Mouse (Mus musculus): ENCODE measurements around the gene Olfr56. TPM values are rescaled to one million over a fixed set of nuclear protein-coding genes. Genes with fewer than 3 reads are reported as not detected.

Gene Olfr56
- polyA plus RNA-seq, 1 experiment from 2014 or later: 2.7 TPM

- Histone ChIP-seq H3K4me3 (ENCODE audit: inconsistent target) (no peak overlapping the region), H3K36me3 (ENCODE audit: inconsistent target) (peaks cover 45% of the 10 kb centered on the region), H3K27ac (peak overlapping the region; percentile 24; the same call in 1 of the 2 replicates), H3K79me2 (ENCODE audit: inconsistent target) (peaks cover 100% of the 10 kb centered on the region)
- WGBS (ENCODE audit: missing documents): 20% methylated on average over 2 of the region's 2 CpGs
Observed at GRCm38 (mm10) chr11:49092786-49093185, 114.1 kb downstream of the Olfr56 start.

- H3K36me3 ChIP-seq (ENCODE audit: inconsistent target): peaks cover 51% of the 10 kb centered on the region
- H3K27ac ChIP-seq: no peak overlapping the region
- H3K79me2 ChIP-seq (ENCODE audit: inconsistent target): peaks cover 100% of the 10 kb centered on the region
- 62% methylated on average over 6 of the region's 6 CpGs for WGBS (ENCODE audit: missing documents)
- H3K4me3 ChIP-seq (ENCODE audit: inconsistent target): no peak overlapping the region
Observed at GRCm38 (mm10) chr11:49093861-49094660, 115.4 kb downstream of the Olfr56 start.

DNA sequence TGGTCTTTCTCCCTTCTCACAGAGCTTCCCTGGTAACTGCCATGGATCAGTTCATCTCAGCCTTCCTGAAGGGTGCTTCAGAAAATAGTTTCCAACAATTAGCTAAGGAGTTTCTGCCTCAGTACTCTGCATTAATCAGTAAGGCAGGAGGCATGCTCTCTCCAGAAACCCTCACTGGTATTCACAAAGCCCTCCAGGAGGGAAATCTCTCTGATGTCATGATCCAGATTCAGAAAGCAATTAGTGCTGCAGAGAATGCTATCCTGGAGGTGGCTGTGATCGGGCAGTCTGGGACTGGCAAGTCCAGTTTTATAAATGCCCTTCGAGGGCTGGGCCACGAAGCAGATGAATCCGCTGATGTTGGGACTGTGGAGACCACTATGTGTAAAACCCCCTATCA, 116.7 kb downstream of the Olfr56 start:
- peaks cover 98% of the 10 kb centered on the region for H3K79me2 ChIP-seq (ENCODE audit: inconsistent target)
- H3K4me3 ChIP-seq (ENCODE audit: inconsistent target): no peak overlapping the region
- 93% methylated on average over 4 of the region's 4 CpGs for WGBS (ENCODE audit: missing documents)
- no peak overlapping the region for H3K27ac ChIP-seq
- peaks cover 51% of the 10 kb centered on the region for H3K36me3 ChIP-seq (ENCODE audit: inconsistent target)

DNA sequence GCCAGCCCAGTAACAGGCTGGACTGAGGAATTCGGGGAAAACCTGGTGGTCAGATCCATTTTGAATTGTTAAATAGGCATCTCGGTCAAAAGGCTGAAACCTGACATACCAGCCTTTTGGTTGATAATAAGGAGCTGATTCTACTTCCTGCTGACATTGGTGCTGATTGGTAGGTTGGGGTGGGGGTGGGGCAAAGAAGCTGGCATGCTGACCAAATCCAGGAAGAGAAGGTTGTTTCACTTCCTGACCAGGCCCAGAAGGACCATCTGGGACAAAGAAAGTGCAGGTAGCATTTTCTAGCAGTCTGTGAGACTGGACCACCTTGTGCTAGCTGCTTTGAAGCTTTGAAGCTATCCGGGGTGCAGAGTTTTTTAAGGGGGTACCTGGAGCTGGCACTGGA, 121.7 kb downstream of the Olfr56 start:
- H3K79me2 ChIP-seq (ENCODE audit: inconsistent target): peaks cover 53% of the 10 kb centered on the region
- peaks cover 29% of the 10 kb centered on the region for H3K36me3 ChIP-seq (ENCODE audit: inconsistent target)
- WGBS (ENCODE audit: missing documents): 75% methylated on average over 3 of the region's 3 CpGs
- H3K27ac ChIP-seq: peak overlapping the region; percentile 49
- peak overlapping the region; percentile 8; the same call in 1 of the 2 replicates for H3K4me3 ChIP-seq (ENCODE audit: inconsistent target)

DNA sequence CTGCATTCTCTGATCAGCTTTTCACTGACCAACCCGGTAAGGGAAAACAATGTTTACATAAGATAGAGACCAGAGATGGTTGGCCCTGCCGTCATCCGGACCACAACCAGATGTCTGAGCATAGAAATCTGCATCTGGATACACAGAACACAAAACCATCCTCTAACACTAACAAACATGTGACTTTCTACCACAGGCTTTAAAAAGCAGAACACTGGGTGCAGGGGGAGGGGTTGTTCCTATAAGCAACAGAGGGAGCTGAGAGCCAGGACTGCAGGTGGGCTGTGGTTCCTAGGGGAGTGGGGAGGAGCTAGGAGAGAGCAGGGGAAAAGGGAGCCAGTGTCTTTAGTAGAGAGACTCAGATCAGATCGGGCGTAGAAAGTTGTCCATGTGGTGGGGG, 122.8 kb downstream of the Olfr56 start:
- Histone ChIP-seq H3K79me2 (ENCODE audit: inconsistent target) (peaks cover 42% of the 10 kb centered on the region; the same call in 1 of the 2 replicates), H3K36me3 (ENCODE audit: inconsistent target) (peaks cover 18% of the 10 kb centered on the region), H3K4me3 (ENCODE audit: inconsistent target) (no peak overlapping the region), H3K27ac (peak overlapping the region; percentile 49)
- 25% methylated on average over 5 of the region's 5 CpGs for WGBS (ENCODE audit: missing documents)

DNA sequence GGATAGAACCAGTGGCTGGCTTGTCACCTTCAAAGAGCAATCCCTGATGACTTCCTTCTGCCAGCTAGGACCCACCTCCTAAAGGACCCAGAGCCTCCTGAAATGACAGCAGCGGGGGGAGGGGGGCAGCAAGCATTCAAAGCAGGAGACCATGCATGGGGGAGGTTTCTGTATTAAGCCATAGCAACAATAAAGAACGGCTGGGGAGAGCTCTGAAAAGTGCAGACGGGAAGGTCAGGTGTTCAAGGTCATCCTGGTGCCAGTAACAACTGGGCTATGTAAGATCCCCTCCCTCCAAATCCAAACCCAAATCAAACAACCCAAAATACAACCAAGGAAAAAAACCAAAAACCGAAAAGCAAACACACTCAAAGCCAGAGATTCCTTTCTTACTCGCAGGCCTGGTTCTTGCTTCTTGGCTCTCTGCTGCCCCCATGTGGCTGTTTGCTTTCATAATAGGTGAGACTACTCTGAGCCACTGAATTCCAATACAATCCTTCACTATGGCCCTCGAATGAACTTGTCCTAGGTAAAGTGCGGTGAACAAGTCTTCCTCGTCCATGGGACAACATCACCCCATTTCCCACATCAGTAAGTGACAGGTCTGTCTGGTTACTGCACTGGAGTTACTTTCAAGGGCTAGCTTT, 124.5 kb downstream of the Olfr56 start:
- Histone ChIP-seq H3K4me3 (ENCODE audit: inconsistent target) (no peak overlapping the region), H3K36me3 (ENCODE audit: inconsistent target) (peaks cover 2% of the 10 kb centered on the region; the same call in 1 of the 2 replicates), H3K79me2 (ENCODE audit: inconsistent target) (peaks cover 25% of the 10 kb centered on the region; the same call in 1 of the 2 replicates), H3K27ac (no peak overlapping the region)
- WGBS (ENCODE audit: missing documents): 27% methylated on average over 8 of the region's 8 CpGs

DNA sequence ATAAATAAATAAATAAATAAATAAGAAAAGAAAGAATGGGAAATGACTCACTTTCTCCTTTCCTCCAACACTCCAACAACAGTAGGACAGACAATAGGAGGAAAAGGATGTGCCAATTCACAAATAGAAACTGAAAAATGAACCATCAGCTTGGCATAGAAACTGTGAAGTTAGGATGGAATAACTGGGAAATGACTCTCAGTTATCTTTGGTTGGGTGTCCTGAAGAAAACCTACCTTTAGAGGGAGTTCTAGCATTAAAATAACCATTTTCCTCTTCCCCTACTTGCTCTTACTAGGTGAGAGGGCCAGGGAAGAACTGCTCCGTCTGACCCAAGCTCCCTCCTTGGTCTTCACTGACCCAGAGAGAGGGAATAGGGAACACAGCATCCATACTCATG, 127.1 kb downstream of the Olfr56 start:
- no peak overlapping the region for H3K4me3 ChIP-seq (ENCODE audit: inconsistent target)
- peaks cover 5% of the 10 kb centered on the region; the same call in 1 of the 2 replicates for H3K79me2 ChIP-seq (ENCODE audit: inconsistent target)
- no peak overlapping the region for H3K27ac ChIP-seq
- WGBS (ENCODE audit: missing documents): 88% methylated on average over 1 of the region's 1 CpGs
- no peaks in the 10 kb centered on the region; the same call in 1 of the 2 replicates for H3K36me3 ChIP-seq (ENCODE audit: inconsistent target)

DNA sequence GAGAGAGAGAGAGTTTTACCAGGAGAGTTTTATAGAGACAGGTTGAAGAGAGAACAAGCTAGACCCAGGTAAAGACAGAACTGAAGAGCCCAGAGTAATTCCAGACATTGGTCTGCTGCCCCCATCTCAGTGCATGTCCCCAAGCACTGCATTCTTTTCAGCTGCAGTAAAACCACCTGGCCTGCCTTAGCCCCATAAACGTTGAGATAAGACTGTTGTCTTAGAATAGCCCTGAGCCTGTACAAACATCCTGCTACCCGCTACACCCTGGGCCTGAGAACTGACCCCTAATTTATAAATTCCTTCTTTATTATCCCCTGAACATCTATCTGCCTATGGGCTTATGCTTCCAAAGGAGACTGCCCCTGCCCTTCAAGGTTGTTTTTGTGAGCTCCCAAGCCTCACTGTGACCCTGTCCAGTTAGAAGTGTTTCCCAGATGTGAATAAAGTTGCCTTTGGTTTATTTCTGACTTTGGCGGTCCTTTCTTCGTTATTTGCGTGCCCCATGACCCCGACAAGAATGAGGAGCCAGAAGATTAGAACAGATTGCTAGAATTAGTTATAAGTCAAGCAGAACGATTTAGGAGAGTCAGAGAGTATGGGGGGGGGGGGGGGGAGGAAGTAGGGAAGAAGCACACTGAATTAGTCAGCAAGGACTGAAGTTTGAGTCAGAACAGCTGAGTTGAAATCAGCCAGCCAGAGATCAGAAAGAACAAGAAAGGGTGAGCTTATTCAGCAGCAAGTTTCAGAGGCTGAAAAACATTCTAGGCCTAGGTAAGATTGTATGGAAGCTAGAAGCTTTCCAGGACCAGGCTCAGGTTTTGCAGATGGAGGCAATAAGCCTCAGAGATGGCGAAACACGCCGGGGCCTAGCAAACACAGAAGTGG, 129.2 kb downstream of the Olfr56 start:
- H3K27ac ChIP-seq: no peak overlapping the region
- no peaks in the 10 kb centered on the region; the same call in 1 of the 2 replicates for H3K79me2 ChIP-seq (ENCODE audit: inconsistent target)
- no peaks in the 10 kb centered on the region for H3K36me3 ChIP-seq (ENCODE audit: inconsistent target)
- H3K4me3 ChIP-seq (ENCODE audit: inconsistent target): no peak overlapping the region
- WGBS (ENCODE audit: missing documents): 75% methylated on average over 10 of the region's 10 CpGs

DNA sequence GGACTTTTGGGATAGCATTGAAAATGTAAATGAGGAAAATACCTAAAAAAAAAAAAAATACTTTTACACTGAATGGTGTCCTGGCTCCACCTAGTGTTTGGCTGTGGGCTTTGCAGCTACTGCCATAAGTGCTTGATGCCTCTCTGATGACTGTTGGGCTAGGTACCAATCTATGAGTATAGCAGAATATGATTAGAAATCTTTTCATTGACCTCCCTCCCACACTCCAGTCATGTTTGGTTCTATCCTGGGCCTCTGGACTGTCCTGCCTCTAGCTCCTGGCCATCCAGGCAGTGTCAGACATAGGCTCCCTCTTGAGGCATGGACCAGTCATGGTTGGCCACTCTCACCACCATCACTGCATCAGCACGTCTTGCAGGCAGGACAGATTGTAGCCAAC, 130.1 kb downstream of the Olfr56 start:
- H3K36me3 ChIP-seq (ENCODE audit: inconsistent target): no peaks in the 10 kb centered on the region
- 27% methylated on average over 1 of the region's 1 CpGs for WGBS (ENCODE audit: missing documents)
- no peak overlapping the region for H3K27ac ChIP-seq
- no peaks in the 10 kb centered on the region; the same call in 1 of the 2 replicates for H3K79me2 ChIP-seq (ENCODE audit: inconsistent target)
- H3K4me3 ChIP-seq (ENCODE audit: inconsistent target): no peak overlapping the region

- WGBS (ENCODE audit: missing documents): 100% methylated on average over 1 of the region's 1 CpGs
- no peaks in the 10 kb centered on the region for H3K79me2 ChIP-seq (ENCODE audit: inconsistent target)
- no peak overlapping the region for H3K4me3 ChIP-seq (ENCODE audit: inconsistent target)
- no peak overlapping the region for H3K27ac ChIP-seq
- no peaks in the 10 kb centered on the region for H3K36me3 ChIP-seq (ENCODE audit: inconsistent target)
Observed at GRCm38 (mm10) chr11:49111000-49111399, 132.3 kb downstream of the Olfr56 start.

- Histone ChIP-seq H3K27ac (no peak overlapping the region), H3K4me3 (ENCODE audit: inconsistent target) (no peak overlapping the region), H3K79me2 (ENCODE audit: inconsistent target) (no peaks in the 10 kb centered on the region), H3K36me3 (ENCODE audit: inconsistent target) (no peaks in the 10 kb centered on the region)
- 96% methylated on average over 5 of the region's 6 CpGs for WGBS (ENCODE audit: missing documents)
Observed at GRCm38 (mm10) chr11:49112624-49113219, 134.0 kb downstream of the Olfr56 start.

DNA sequence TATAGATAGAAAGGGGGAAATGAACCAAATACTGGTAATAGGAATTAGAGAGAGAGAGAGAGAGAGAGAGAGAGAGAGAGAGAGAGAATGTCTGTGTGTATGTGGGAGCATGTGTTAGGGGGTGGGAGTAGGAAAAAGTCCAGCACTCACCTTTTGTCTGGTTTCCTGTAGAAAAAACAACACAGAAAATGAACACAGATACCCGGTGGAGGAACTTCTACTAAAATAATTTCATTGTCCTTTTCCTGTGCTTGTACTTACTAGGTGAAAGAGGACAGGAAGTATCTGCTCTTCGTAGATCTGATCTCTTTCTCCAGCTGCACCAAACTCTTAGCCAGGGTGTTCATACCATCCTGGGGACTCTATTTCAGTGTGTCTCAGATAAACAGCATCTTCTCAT, 135.5 kb downstream of the Olfr56 start:
- H3K79me2 ChIP-seq (ENCODE audit: inconsistent target): no peaks in the 10 kb centered on the region
- 15% methylated on average over 2 of the region's 2 CpGs for WGBS (ENCODE audit: missing documents)
- no peak overlapping the region for H3K4me3 ChIP-seq (ENCODE audit: inconsistent target)
- H3K36me3 ChIP-seq (ENCODE audit: inconsistent target): no peaks in the 10 kb centered on the region
- no peak overlapping the region for H3K27ac ChIP-seq

- Histone ChIP-seq H3K79me2 (ENCODE audit: inconsistent target) (no peaks in the 10 kb centered on the region), H3K27ac (no peak within 1 kb of the TSS), H3K4me3 (ENCODE audit: inconsistent target) (no peak within 1 kb of the TSS), H3K36me3 (ENCODE audit: inconsistent target) (no peaks in the 10 kb centered on the region)
Observed at GRCm38 (mm10) chr11:49114774-49115173, 136.1 kb downstream of the Olfr56 start, which contains the start of gene Olfr1396. Gene Olfr1396 (minus strand): TSS chr11:49114874.

- WGBS (ENCODE audit: missing documents): 81% methylated on average over 3 of the region's 3 CpGs
- H3K36me3 ChIP-seq (ENCODE audit: inconsistent target): no peaks in the 10 kb centered on the region
- no peaks in the 10 kb centered on the region for H3K79me2 ChIP-seq (ENCODE audit: inconsistent target)
- no peak overlapping the region for H3K27ac ChIP-seq
- no peak overlapping the region for H3K4me3 ChIP-seq (ENCODE audit: inconsistent target)
Observed at GRCm38 (mm10) chr11:49119635-49120034, 140.9 kb downstream of the Olfr56 start.

All from macrophage (primary cell).